Mouse (Mus musculus) E14TG2a.4 (cell line): ENCODE results near the gene Crocc.

Experiments used
- CTCF ChIP-seq: conservative IDR thresholded peaks from 2 replicates; pipeline ENCODE4 v1.5.1; 2014; ENCODE audit warnings: low read length
- NANOG ChIP-seq: IDR thresholded peaks from 2 replicates; pipeline ENCODE4 v1.6.1; 2014; ENCODE audit warnings: borderline replicate concordance, low read length, mixed read lengths
- POU5F1 ChIP-seq: IDR thresholded peaks from 2 replicates; pipeline ENCODE4 v1.6.1; 2014; ENCODE audit warnings: low read length, borderline replicate concordance

DNA sequence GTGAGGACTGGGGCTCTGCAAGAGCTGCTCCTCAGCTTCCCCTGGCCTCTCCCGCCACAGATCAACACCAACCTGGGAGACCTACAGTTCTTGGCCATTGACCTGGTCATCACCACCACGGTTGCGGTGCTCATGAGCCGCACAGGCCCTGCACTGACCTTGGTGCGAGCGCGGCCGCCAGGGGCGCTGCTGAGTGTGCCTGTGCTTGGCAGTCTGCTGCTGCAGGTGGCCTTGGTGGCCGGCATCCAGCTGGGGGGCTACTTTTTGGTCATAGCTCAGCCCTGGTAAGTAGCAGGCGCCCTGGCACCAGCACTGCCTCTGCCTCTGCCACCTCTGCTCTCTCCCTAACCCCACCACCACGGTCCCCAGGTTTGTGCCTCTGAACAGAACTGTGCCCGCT, 54.4 kb downstream of the Crocc start:
- peak; percentile 72 for TF ChIP-seq CTCF
- no peak for TF ChIP-seq POU5F1
- no peak for TF ChIP-seq NANOG
